Mouse (Mus musculus): ENCODE data around the gene Fam228b.
"Not testable (repeated sequence)": the region's sequence is repeated elsewhere in the genome, so short reads cannot be mapped to it uniquely, and the experiment has no call there.

Fam228b gene

GRCm38 (mm10) chr12:4742183-4742582 lies 26.9 kb downstream of the Fam228b start:
- no peak for DNase-seq (ENCODE audit: low spot score in 2 of 2)

GRCm38 (mm10) chr12:4740823-4741222 lies 28.2 kb downstream of the Fam228b start:
- no peak for DNase-seq (ENCODE audit: low spot score in 2 of 2)

GRCm38 (mm10) chr12:4738031-4738576 lies 31.0 kb downstream of the Fam228b start, which contains the start of gene Fam228a:
TSS of gene Fam228a (minus strand) at chr12:4738430.
- DNase-seq (ENCODE audit: low spot score in 2 of 2), result no peak

GRCm38 (mm10) chr12:4732332-4732731 lies 36.7 kb downstream of the Fam228b start:
- no peak for DNase-seq (ENCODE audit: low spot score in 2 of 2)

- DNase-seq (ENCODE audit: low spot score in 2 of 2), result no peak
Measured at GRCm38 (mm10) chr12:4731629-4732028, 37.4 kb downstream of the Fam228b start.

GRCm38 (mm10) chr12:4729165-4729564 lies 39.9 kb downstream of the Fam228b start:
- no peak for DNase-seq (ENCODE audit: low spot score in 2 of 2)

GRCm38 (mm10) chr12:4719762-4720754 lies 49.0 kb downstream of the Fam228b start:
- DNase-seq (ENCODE audit: low spot score in 2 of 2), result no peak

- DNase-seq (ENCODE audit: low spot score in 2 of 2), result no peak
Measured at GRCm38 (mm10) chr12:4719066-4719761, 49.9 kb downstream of the Fam228b start.

- DNase-seq (ENCODE audit: low spot score in 2 of 2), result no peak
Measured at GRCm38 (mm10) chr12:4717417-4717816, 51.6 kb downstream of the Fam228b start.

- DNase-seq (ENCODE audit: low spot score in 2 of 2), result no peak
Measured at GRCm38 (mm10) chr12:4715606-4716005, 53.5 kb downstream of the Fam228b start.

GRCm38 (mm10) chr12:4713361-4713760 lies 55.7 kb downstream of the Fam228b start:
- no peak for DNase-seq (ENCODE audit: low spot score in 2 of 2)

GRCm38 (mm10) chr12:4709926-4710325 lies 59.1 kb downstream of the Fam228b start:
- no peak for DNase-seq (ENCODE audit: low spot score in 2 of 2)

- DNase-seq (ENCODE audit: low spot score in 2 of 2), result no peak
Measured at GRCm38 (mm10) chr12:4708881-4709604, 60.0 kb downstream of the Fam228b start.

- DNase-seq (ENCODE audit: low spot score in 2 of 2), result no peak
Measured at GRCm38 (mm10) chr12:4708296-4708695, 60.8 kb downstream of the Fam228b start.

- no peak for DNase-seq (ENCODE audit: low spot score in 2 of 2)
Measured at GRCm38 (mm10) chr12:4707488-4708017, 61.5 kb downstream of the Fam228b start.

GRCm38 (mm10) chr12:4706901-4707300 lies 62.2 kb downstream of the Fam228b start:
- DNase-seq (ENCODE audit: low spot score in 2 of 2), result no peak

GRCm38 (mm10) chr12:4706175-4706574 lies 62.9 kb downstream of the Fam228b start:
- DNase-seq (ENCODE audit: low spot score in 2 of 2), result no peak

- not testable (repeated sequence) for DNase-seq (ENCODE audit: low spot score in 2 of 2)
Measured at GRCm38 (mm10) chr12:4705626-4706025, 63.4 kb downstream of the Fam228b start.

- DNase-seq (ENCODE audit: low spot score in 2 of 2), result no peak
Measured at GRCm38 (mm10) chr12:4694534-4694933, 74.5 kb downstream of the Fam228b start.

- no peak for DNase-seq (ENCODE audit: low spot score in 2 of 2)
Measured at GRCm38 (mm10) chr12:4691193-4691592, 77.9 kb downstream of the Fam228b start.
